Mouse (Mus musculus) thymus, postnatal 10 days (tissue): ENCODE measurements around the gene Gm21366.
"Not testable (repeated sequence)": the region's sequence is repeated elsewhere in the genome, so short reads cannot be mapped to it uniquely, and the experiment has no call there.

Experiments
- DNase-seq, 2 experiments: peaks; one replicate each; pipeline ENCODE4 v3.0.0; 2021; ENCODE audit warnings: low spot score in 2 of 2

Gm21366 gene

DNA sequence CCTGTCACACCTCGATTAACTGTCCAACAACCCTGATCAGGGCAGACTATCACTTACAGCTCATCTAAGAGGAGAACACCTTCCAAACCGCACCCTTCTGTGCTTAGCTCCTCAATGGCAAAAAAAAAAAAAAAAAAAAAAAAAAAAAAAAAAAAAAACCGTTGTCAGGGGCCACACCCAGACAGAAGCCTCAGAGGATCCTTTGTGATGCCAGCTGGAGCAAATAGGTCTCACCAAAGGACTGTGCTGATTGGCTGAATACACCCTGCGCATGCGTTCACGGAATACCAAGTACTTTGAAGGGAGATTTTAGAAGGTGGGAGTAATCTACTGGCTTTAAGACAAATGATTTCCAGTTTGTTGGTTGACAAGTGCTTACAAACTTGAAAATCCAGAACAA lies at the start of gene Gm21366:
TSS of gene Gm21366 (minus strand) at position 101 of the 400 bp plus-strand sequence.
- DNase-seq: not testable (repeated sequence)
